Mouse (Mus musculus) limb, embryonic 11.5 days (tissue): ENCODE measurements at regions not wholly inside any gene's neighbourhood (a gene's known extent, or its start where the extent isn't known, plus 50 kb on each side); places are given as distances from the start of the nearest gene placed in this dataset.
"Not testable (repeated sequence)": the region's sequence is repeated elsewhere in the genome, so short reads cannot be mapped to it uniquely, and the experiment has no call there.

Source experiments
- ATAC-seq: fragments of 200-750 bp; cut with Nextera tagmentation; 2 replicates; pipeline ENCODE4 v1.8.0; 2017; ENCODE audit warnings: low read depth; ENCODE audit not compliant: insufficient number of reproducible peaks, low FRiP score, low TSS enrichment
- DNase-seq: peaks from one replicate; pipeline ENCODE4 v3.0.0-alpha.2; 2015; ENCODE audit warnings: low spot score
- H3K27ac ChIP-seq: fragments of 300-500 bp; sonication (generic); replicated peaks from 2 replicates; pipeline ENCODE4 v1.5.1; 2014; ENCODE audit warnings: low read depth, mild to moderate bottlenecking, low read length
- H3K27me3 ChIP-seq: fragments of 300-500 bp; sonication (generic); 2 replicates; pipeline ENCODE4 v1.6.1; 2014; ENCODE audit warnings: mild to moderate bottlenecking, low read length, mixed read lengths; ENCODE audit not compliant: control insufficient read depth, insufficient read depth
- H3K36me3 ChIP-seq: fragments of 300-500 bp; sonication (generic); 2 replicates; pipeline ENCODE4 v1.6.1; 2014; ENCODE audit warnings: mild to moderate bottlenecking, low read length, moderate library complexity, mixed read lengths; ENCODE audit not compliant: control insufficient read depth, insufficient read depth
- H3K4me1 ChIP-seq: fragments of 300-500 bp; sonication (generic); 2 replicates; pipeline ENCODE4 v1.6.1; 2014; ENCODE audit warnings: low read length, mixed read lengths; ENCODE audit not compliant: control insufficient read depth, insufficient read depth
- H3K4me2 ChIP-seq: fragments of 300-500 bp; sonication (generic); 2 replicates; pipeline ENCODE4 v1.6.1; 2014; ENCODE audit warnings: low read depth, mild to moderate bottlenecking, moderate library complexity; ENCODE audit not compliant: severe bottlenecking
- H3K4me3 ChIP-seq: fragments of 300-500 bp; sonication (generic); 2 replicates; pipeline ENCODE4 v1.5.1; 2014; ENCODE audit warnings: low read depth, low read length
- H3K9ac ChIP-seq: fragments of 300-500 bp; sonication (generic); 2 replicates; pipeline ENCODE4 v1.6.1; 2014; ENCODE audit warnings: mild to moderate bottlenecking, low read length
- H3K9me3 ChIP-seq: fragments of 300-500 bp; sonication (generic); 2 replicates; pipeline ENCODE4 v1.6.1; 2016; ENCODE audit warnings: low read length; ENCODE audit not compliant: control insufficient read depth
- WGBS: fragments of 180-500 bp; shearing (Covaris S2); extraction: QIAGEN DNeasy Blood & Tissue Kit; methylation state at CpG from one replicate; pipeline ENCODE4 v1.1.7; 2014; 5-methylcytosine and 5-hydroxymethylcytosine counted together

- ATAC-seq (no peak), DNase-seq (no peak)
- Histone ChIP-seq H3K27me3 (no peaks in the 10 kb centered on the region), H3K4me3 (no peak overlapping the region), H3K36me3 (no peaks in the 10 kb centered on the region), H3K27ac (no peak overlapping the region), H3K9me3 (no peaks in the 10 kb centered on the region), H3K4me1 (no peaks in the 10 kb centered on the region), H3K9ac (no peak overlapping the region), H3K4me2 (no peak overlapping the region)
- 79% methylated on average over 15 of the region's 15 CpGs for WGBS
Observed at GRCm38 (mm10) chr1:35890500-35890900, 177.7 kb upstream of the Hs6st1 start.

- no peak overlapping the region for H3K4me3 ChIP-seq
- no peaks in the 10 kb centered on the region for H3K36me3 ChIP-seq
- H3K27me3 ChIP-seq, result no peaks in the 10 kb centered on the region
- no peaks in the 10 kb centered on the region for H3K9me3 ChIP-seq
- ATAC-seq (no peak), DNase-seq (no peak)
- H3K4me2 ChIP-seq, result no peak overlapping the region
- no peak overlapping the region for H3K9ac ChIP-seq
- no peak overlapping the region for H3K27ac ChIP-seq
- WGBS, result 88% methylated on average over 1 of the region's 1 CpGs
- no peaks in the 10 kb centered on the region for H3K4me1 ChIP-seq
Observed at GRCm38 (mm10) chr1:35899536-35899935, 168.7 kb upstream of the Hs6st1 start.

GRCm38 (mm10) chr1:35904001-35904547 is 164.1 kb upstream of the Hs6st1 start:
- no peak overlapping the region for H3K9ac ChIP-seq
- H3K36me3 ChIP-seq, result no peaks in the 10 kb centered on the region
- no peak overlapping the region for H3K4me3 ChIP-seq
- H3K4me1 ChIP-seq, result no peaks in the 10 kb centered on the region; the same call in 1 of the 2 replicates
- 89% methylated on average over 9 of the region's 9 CpGs for WGBS
- no peak overlapping the region for H3K27ac ChIP-seq
- H3K4me2 ChIP-seq, result no peak overlapping the region
- DNase-seq (no peak), ATAC-seq (no peak)
- H3K9me3 ChIP-seq, result no peaks in the 10 kb centered on the region
- no peaks in the 10 kb centered on the region for H3K27me3 ChIP-seq

GRCm38 (mm10) chr1:35913551-35913950 is 154.6 kb upstream of the Hs6st1 start:
- Histone ChIP-seq H3K9ac (no peak overlapping the region), H3K27me3 (no peaks in the 10 kb centered on the region), H3K36me3 (no peaks in the 10 kb centered on the region), H3K4me2 (no peak overlapping the region), H3K4me1 (no peaks in the 10 kb centered on the region), H3K27ac (no peak overlapping the region), H3K4me3 (no peak overlapping the region), H3K9me3 (no peaks in the 10 kb centered on the region)
- WGBS, result 70% methylated on average over 4 of the region's 4 CpGs
- ATAC-seq, result no peak
- no peak for DNase-seq

GRCm38 (mm10) chr1:35914175-35914574 is 154.0 kb upstream of the Hs6st1 start:
- H3K4me2 ChIP-seq, H3K9me3 ChIP-seq, H3K9ac ChIP-seq, ATAC-seq, H3K27me3 ChIP-seq, DNase-seq, H3K27ac ChIP-seq, H3K36me3 ChIP-seq, H3K4me3 ChIP-seq, H3K4me1 ChIP-seq: not testable (repeated sequence)
- 91% methylated on average over 8 of the region's 8 CpGs for WGBS

GRCm38 (mm10) chr1:35915526-35915925 is 152.7 kb upstream of the Hs6st1 start:
- ATAC-seq (no peak), DNase-seq (no peak)
- Histone ChIP-seq H3K36me3 (no peaks in the 10 kb centered on the region), H3K4me2 (no peak overlapping the region), H3K27me3 (no peaks in the 10 kb centered on the region), H3K9ac (no peak overlapping the region), H3K4me1 (no peaks in the 10 kb centered on the region), H3K4me3 (no peak overlapping the region), H3K9me3 (no peaks in the 10 kb centered on the region), H3K27ac (no peak overlapping the region)
- 88% methylated on average over 6 of the region's 6 CpGs for WGBS

- H3K27me3 ChIP-seq, result no peaks in the 10 kb centered on the region
- no peaks in the 10 kb centered on the region for H3K9me3 ChIP-seq
- H3K4me1 ChIP-seq, result no peaks in the 10 kb centered on the region
- H3K9ac ChIP-seq, result no peak overlapping the region
- H3K27ac ChIP-seq, result no peak overlapping the region
- H3K4me2 ChIP-seq, result no peak overlapping the region
- H3K36me3 ChIP-seq, result no peaks in the 10 kb centered on the region
- no peak for DNase-seq
- ATAC-seq, result no peak
- WGBS, result 82% methylated on average over 12 of the region's 12 CpGs
- H3K4me3 ChIP-seq, result no peak overlapping the region
Observed at GRCm38 (mm10) chr1:35919840-35920734, 148.1 kb upstream of the Hs6st1 start.

- WGBS, result 88% methylated on average over 4 of the region's 4 CpGs
- Histone ChIP-seq H3K4me3 (no peak overlapping the region), H3K9ac (no peak overlapping the region), H3K27ac (no peak overlapping the region), H3K4me1 (no peaks in the 10 kb centered on the region), H3K4me2 (no peak overlapping the region), H3K36me3 (no peaks in the 10 kb centered on the region), H3K9me3 (no peaks in the 10 kb centered on the region), H3K27me3 (no peaks in the 10 kb centered on the region)
- DNase-seq, result no peak
- ATAC-seq, result no peak
Observed at GRCm38 (mm10) chr1:35924796-35925195, 143.4 kb upstream of the Hs6st1 start.
